Mouse (Mus musculus): ENCODE results near the gene Ube2r2. TPM values are rescaled to one million over a fixed set of nuclear protein-coding genes. Genes with fewer than 3 reads are reported as not detected.
A peak's percentile ranks its signal among the peaks of the same experiment; 100 is the strongest.

Gene Ube2r2
- polyA plus RNA-seq (2016; fragmentation: Nextera tagmentation; extraction: Ambion mirVana): 64.2 and 84.7 TPM in 2 replicates

GRCm38 (mm10) chr4:41135711-41136453, at the start of gene Ube2r2:
Gene Ube2r2, plus strand, starts transcription at chr4:41135743.
- DNase-seq (ENCODE audit: low spot score): peak; percentile 93
- H3K27me3 ChIP-seq (ENCODE audit: insufficient read depth, poor library complexity, severe bottlenecking): no peaks in the 10 kb centered on the region
- peak within 1 kb of the TSS; percentile 100 for H3K27ac ChIP-seq
- peaks cover 18% of the 10 kb centered on the region for H3K36me3 ChIP-seq
- H3K4me3 ChIP-seq: peak within 1 kb of the TSS; percentile 95
- under 1% methylated on average over 61 of the region's 65 CpGs for WGBS
- no peaks in the 10 kb centered on the region for H3K9me3 ChIP-seq
- 0 out of 2 replicates have a peak, but pooled peaks cover 6% of the 10 kb centered on the region for H3K4me1 ChIP-seq

GRCm38 (mm10) chr4:41086947-41087346, 48.6 kb upstream of the Ube2r2 start:
- H3K27ac ChIP-seq: peak overlapping the region; percentile 39; the same call in 1 of the 2 replicates
- WGBS: 77% methylated on average over 9 of the region's 9 CpGs
- H3K4me1 ChIP-seq: peaks cover 20% of the 10 kb centered on the region
- no peak for DNase-seq (ENCODE audit: low spot score)
- H3K27me3 ChIP-seq (ENCODE audit: insufficient read depth, poor library complexity, severe bottlenecking): peaks cover 8% of the 10 kb centered on the region; the same call in 1 of the 2 replicates
- no peaks in the 10 kb centered on the region for H3K36me3 ChIP-seq
- no peaks in the 10 kb centered on the region for H3K9me3 ChIP-seq
- H3K4me3 ChIP-seq: no peak overlapping the region

GRCm38 (mm10) chr4:41087459-41088298, 47.9 kb upstream of the Ube2r2 start:
- Histone ChIP-seq H3K36me3 (no peaks in the 10 kb centered on the region), H3K27me3 (ENCODE audit: insufficient read depth, poor library complexity, severe bottlenecking) (peaks cover 8% of the 10 kb centered on the region; the same call in 1 of the 2 replicates), H3K4me1 (peaks cover 19% of the 10 kb centered on the region), H3K9me3 (no peaks in the 10 kb centered on the region), H3K4me3 (no peak overlapping the region), H3K27ac (peak overlapping the region; percentile 39; the same call in 1 of the 2 replicates)
- DNase-seq (ENCODE audit: low spot score): peak; percentile 88
- 68% methylated on average over 16 of the region's 16 CpGs for WGBS

- no peak for DNase-seq (ENCODE audit: low spot score)
- no peak overlapping the region for H3K27ac ChIP-seq
- H3K4me1 ChIP-seq: peaks cover 15% of the 10 kb centered on the region; the same call in 1 of the 2 replicates
- no peaks in the 10 kb centered on the region for H3K36me3 ChIP-seq
- peaks cover 14% of the 10 kb centered on the region; the same call in 1 of the 2 replicates for H3K27me3 ChIP-seq (ENCODE audit: insufficient read depth, poor library complexity, severe bottlenecking)
- 77% methylated on average over 4 of the region's 4 CpGs for WGBS
- no peak overlapping the region for H3K4me3 ChIP-seq
- no peaks in the 10 kb centered on the region for H3K9me3 ChIP-seq
These were observed 46.4 kb upstream of the Ube2r2 start for GRCm38 (mm10) chr4:41089189-41089588.

GRCm38 (mm10) chr4:41089705-41090104, 45.8 kb upstream of the Ube2r2 start:
- H3K27me3 ChIP-seq (ENCODE audit: insufficient read depth, poor library complexity, severe bottlenecking): peaks cover 16% of the 10 kb centered on the region; the same call in 1 of the 2 replicates
- DNase-seq (ENCODE audit: low spot score): no peak
- H3K9me3 ChIP-seq: no peaks in the 10 kb centered on the region
- H3K27ac ChIP-seq: 0 out of 2 replicates have a peak overlapping the region, but pooled peaks have one; percentile 22
- H3K36me3 ChIP-seq: no peaks in the 10 kb centered on the region
- H3K4me3 ChIP-seq: no peak overlapping the region
- 77% methylated on average over 2 of the region's 2 CpGs for WGBS
- H3K4me1 ChIP-seq: peaks cover 20% of the 10 kb centered on the region; the same call in 1 of the 2 replicates

- Histone ChIP-seq H3K4me1 (peaks cover 27% of the 10 kb centered on the region), H3K27ac (no peak overlapping the region), H3K4me3 (no peak overlapping the region), H3K36me3 (no peaks in the 10 kb centered on the region), H3K27me3 (ENCODE audit: insufficient read depth, poor library complexity, severe bottlenecking) (peaks cover 31% of the 10 kb centered on the region), H3K9me3 (no peaks in the 10 kb centered on the region)
- DNase-seq (ENCODE audit: low spot score): no peak
- 41% methylated on average over 3 of the region's 3 CpGs for WGBS
These were observed 44.2 kb upstream of the Ube2r2 start for GRCm38 (mm10) chr4:41091391-41091790.

- Histone ChIP-seq H3K4me3 (no peak overlapping the region), H3K27me3 (ENCODE audit: insufficient read depth, poor library complexity, severe bottlenecking) (peaks cover 47% of the 10 kb centered on the region), H3K27ac (no peak overlapping the region), H3K36me3 (no peaks in the 10 kb centered on the region), H3K9me3 (no peaks in the 10 kb centered on the region), H3K4me1 (peaks cover 32% of the 10 kb centered on the region)
- DNase-seq (ENCODE audit: low spot score): no peak
- WGBS: 70% methylated on average over 1 of the region's 1 CpGs
These were observed 42.6 kb upstream of the Ube2r2 start for GRCm38 (mm10) chr4:41092958-41093357.

- Histone ChIP-seq H3K9me3 (no peaks in the 10 kb centered on the region), H3K27me3 (ENCODE audit: insufficient read depth, poor library complexity, severe bottlenecking) (peaks cover 60% of the 10 kb centered on the region), H3K27ac (no peak overlapping the region), H3K4me3 (no peak overlapping the region), H3K4me1 (peaks cover 35% of the 10 kb centered on the region), H3K36me3 (no peaks in the 10 kb centered on the region)
- no peak for DNase-seq (ENCODE audit: low spot score)
- WGBS: 60% methylated on average over 9 of the region's 9 CpGs
These were observed 41.2 kb upstream of the Ube2r2 start for GRCm38 (mm10) chr4:41094361-41094760.

- no peaks in the 10 kb centered on the region for H3K36me3 ChIP-seq
- peak overlapping the region; percentile 66 for H3K4me3 ChIP-seq
- H3K27me3 ChIP-seq (ENCODE audit: insufficient read depth, poor library complexity, severe bottlenecking): peaks cover 64% of the 10 kb centered on the region
- peak overlapping the region; percentile 1; the same call in 1 of the 2 replicates for H3K27ac ChIP-seq
- no peak for DNase-seq (ENCODE audit: low spot score)
- 47% methylated on average over 8 of the region's 8 CpGs for WGBS
- H3K4me1 ChIP-seq: peaks cover 32% of the 10 kb centered on the region
- no peaks in the 10 kb centered on the region for H3K9me3 ChIP-seq
These were observed 39.4 kb upstream of the Ube2r2 start for GRCm38 (mm10) chr4:41096169-41096568.

- Histone ChIP-seq H3K9me3 (no peaks in the 10 kb centered on the region), H3K4me1 (peaks cover 32% of the 10 kb centered on the region), H3K36me3 (no peaks in the 10 kb centered on the region), H3K27me3 (ENCODE audit: insufficient read depth, poor library complexity, severe bottlenecking) (peaks cover 58% of the 10 kb centered on the region), H3K27ac (peak overlapping the region; percentile 72; the same call in 1 of the 2 replicates), H3K4me3 (peak overlapping the region; percentile 66)
- 58% methylated on average over 5 of the region's 5 CpGs for WGBS
- DNase-seq (ENCODE audit: low spot score): peak; percentile 86
These were observed 38.7 kb upstream of the Ube2r2 start for GRCm38 (mm10) chr4:41096794-41097193.

- H3K4me1 ChIP-seq: peaks cover 32% of the 10 kb centered on the region
- DNase-seq (ENCODE audit: low spot score): no peak
- peak overlapping the region; percentile 66 for H3K4me3 ChIP-seq
- WGBS: 50% methylated on average over 13 of the region's 13 CpGs
- H3K27me3 ChIP-seq (ENCODE audit: insufficient read depth, poor library complexity, severe bottlenecking): peaks cover 58% of the 10 kb centered on the region
- no peaks in the 10 kb centered on the region for H3K9me3 ChIP-seq
- H3K36me3 ChIP-seq: no peaks in the 10 kb centered on the region
- H3K27ac ChIP-seq: peak overlapping the region; percentile 72
These were observed 38.2 kb upstream of the Ube2r2 start for GRCm38 (mm10) chr4:41097381-41097780.

GRCm38 (mm10) chr4:41097871-41098576, 37.5 kb upstream of the Ube2r2 start, which contains the start of gene Aqp3:
Gene Aqp3, minus strand, starts transcription at chr4:41098183.
- under 1% methylated on average over 42 of the region's 42 CpGs for WGBS
- H3K27me3 ChIP-seq (ENCODE audit: insufficient read depth, poor library complexity, severe bottlenecking): peaks cover 58% of the 10 kb centered on the region
- peaks cover 32% of the 10 kb centered on the region for H3K4me1 ChIP-seq
- no peaks in the 10 kb centered on the region for H3K36me3 ChIP-seq
- H3K27ac ChIP-seq: peak within 1 kb of the TSS; percentile 72
- DNase-seq (ENCODE audit: low spot score): no peak
- no peaks in the 10 kb centered on the region for H3K9me3 ChIP-seq
- peak within 1 kb of the TSS; percentile 66 for H3K4me3 ChIP-seq
